Mouse (Mus musculus) stomach, postnatal 0 days (tissue): Measurements from ENCODE around the gene Manbal. TPM values are rescaled to one million over a fixed set of nuclear protein-coding genes. Genes with fewer than 3 reads are reported as not detected.

Experiments used
- ATAC-seq: fragments of 200-750 bp; cut with Nextera tagmentation; 2 replicates; pipeline ENCODE4 v1.8.0; 2017; ENCODE audit not compliant: low FRiP score, low TSS enrichment
- DNase-seq: peaks from one replicate; pipeline ENCODE4 v3.0.0-alpha.2; 2016; ENCODE audit warnings: low spot score
- H3K27ac ChIP-seq: fragments of 300-500 bp; sonication (generic); replicated peaks from 2 replicates; pipeline ENCODE4 v1.5.1; 2014; ENCODE audit warnings: mild to moderate bottlenecking, control low read depth
- H3K27me3 ChIP-seq: fragments of 300-500 bp; sonication (generic); 2 replicates; pipeline ENCODE4 v1.6.1; 2014; ENCODE audit warnings: low read length; ENCODE audit not compliant: control insufficient read depth, insufficient read depth
- H3K36me3 ChIP-seq: fragments of 300-500 bp; sonication (generic); 2 replicates; pipeline ENCODE4 v1.6.1; 2014; ENCODE audit warnings: low read length, mixed read lengths; ENCODE audit not compliant: control insufficient read depth, insufficient read depth
- H3K4me1 ChIP-seq: fragments of 300-500 bp; sonication (generic); replicated peaks from 2 replicates; pipeline ENCODE4 v1.6.1; 2014; ENCODE audit warnings: antibody characterized with exemption; ENCODE audit not compliant: control insufficient read depth, insufficient read depth
- H3K4me2 ChIP-seq: fragments of 300-500 bp; sonication (generic); replicated peaks from 2 replicates; pipeline ENCODE4 v1.6.1; 2014; ENCODE audit warnings: low read depth, mild to moderate bottlenecking, control low read depth, moderate library complexity
- H3K4me3 ChIP-seq: fragments of 300-500 bp; sonication (generic); 2 replicates; pipeline ENCODE4 v1.5.1; 2014; ENCODE audit warnings: low read depth, low read length, control low read depth
- H3K9ac ChIP-seq: fragments of 300-500 bp; sonication (generic); 2 replicates; pipeline ENCODE4 v1.6.1; 2014; ENCODE audit warnings: mild to moderate bottlenecking, low read length, control low read depth, mixed read lengths
- H3K9me3 ChIP-seq: fragments of 300-500 bp; sonication (generic); 2 replicates; pipeline ENCODE4 v1.6.1; 2016; ENCODE audit warnings: low read length; ENCODE audit not compliant: control insufficient read depth
- CTCF ChIP-seq: IDR thresholded peaks from 2 replicates; pipeline ENCODE4 v1.5.1; 2016; ENCODE audit warnings: antibody characterized with exemption, low read depth, mild to moderate bottlenecking, moderate library complexity
- EP300 ChIP-seq: optimal IDR thresholded peaks from 2 replicates; pipeline ENCODE3; 2016; ENCODE audit warnings: antibody characterized with exemption
- WGBS: fragments of 180-500 bp; shearing (Covaris S2); extraction: QIAGEN DNeasy Blood & Tissue Kit; methylation state at CpG from one replicate; pipeline ENCODE4 v1.1.7; 2014; 5-methylcytosine and 5-hydroxymethylcytosine counted together
- polyA plus RNA-seq: library from polyadenylated mRNA; unstranded; fragments of >200 nt; fragmentation: Nextera tagmentation; extraction: Ambion mirVana; gene quantifications from 2 replicates; pipeline ENCODE4 v1.2.1, GENCODE M21; 2015

Gene Manbal
- polyA plus RNA-seq, 1 experiment from 2014 or later: 68.9 TPM

DNA sequence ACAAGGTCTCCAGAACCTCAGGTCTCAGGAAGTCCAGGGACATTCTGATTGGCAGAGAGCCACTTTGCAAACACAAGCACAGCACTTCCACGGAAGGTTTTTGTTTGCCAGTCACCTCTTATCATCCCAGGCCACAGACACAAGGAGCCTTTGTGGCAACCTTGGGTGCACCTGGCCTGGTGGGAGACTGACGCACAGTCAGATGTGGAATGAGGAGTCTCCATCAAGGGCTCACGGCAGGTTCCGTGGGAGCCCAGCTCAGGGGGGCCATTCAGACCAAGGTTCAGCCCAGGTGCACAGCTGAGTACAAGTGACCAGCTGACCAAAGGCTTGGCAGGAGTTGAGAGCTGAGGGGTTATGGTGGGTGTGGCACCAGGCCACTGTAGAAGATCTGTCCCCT, 30.0 kb downstream of the Manbal start:
- Histone ChIP-seq H3K9me3 (no peaks in the 10 kb centered on the region), H3K9ac (no peak overlapping the region), H3K4me3 (no peak overlapping the region), H3K36me3 (no peaks in the 10 kb centered on the region; the same call in 1 of the 2 replicates), H3K4me2 (no peak overlapping the region), H3K27me3 (no peaks in the 10 kb centered on the region), H3K27ac (peak overlapping the region; percentile 69), H3K4me1 (no peaks in the 10 kb centered on the region)
- WGBS: 70% methylated on average over 4 of the region's 4 CpGs
- no peak for TF ChIP-seq CTCF
- no peak for TF ChIP-seq EP300
- ATAC-seq: peak; percentile 66
- peak; percentile 65 for DNase-seq

DNA sequence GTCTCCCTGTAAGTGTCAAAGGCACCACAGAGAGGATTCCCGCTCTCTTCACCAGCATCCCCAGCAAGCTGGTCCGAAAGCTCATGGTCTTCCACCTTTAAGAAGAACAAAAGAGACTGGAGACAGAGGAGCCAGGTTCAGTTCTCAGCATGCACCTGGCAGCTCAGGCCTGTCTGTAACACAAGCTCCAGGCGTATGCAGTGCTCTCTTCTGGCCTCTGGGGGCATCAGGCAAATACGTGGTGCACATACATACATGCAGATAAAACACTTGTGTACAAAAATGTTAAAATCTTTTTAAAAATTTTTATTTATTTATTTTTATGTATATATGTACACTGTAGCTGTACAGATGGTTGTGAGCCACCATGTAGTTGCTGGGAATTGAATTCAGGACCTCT, 31.1 kb downstream of the Manbal start:
- H3K9me3 ChIP-seq: no peaks in the 10 kb centered on the region
- no peaks in the 10 kb centered on the region; the same call in 1 of the 2 replicates for H3K36me3 ChIP-seq
- no peak overlapping the region for H3K4me3 ChIP-seq
- no peaks in the 10 kb centered on the region for H3K4me1 ChIP-seq
- H3K27me3 ChIP-seq: no peaks in the 10 kb centered on the region
- DNase-seq: no peak
- ATAC-seq: no peak
- H3K9ac ChIP-seq: no peak overlapping the region
- TF ChIP-seq CTCF (peak; percentile 48), EP300 (no peak)
- H3K27ac ChIP-seq: no peak overlapping the region
- 97% methylated on average over 4 of the region's 4 CpGs for WGBS
- H3K4me2 ChIP-seq: no peak overlapping the region

DNA sequence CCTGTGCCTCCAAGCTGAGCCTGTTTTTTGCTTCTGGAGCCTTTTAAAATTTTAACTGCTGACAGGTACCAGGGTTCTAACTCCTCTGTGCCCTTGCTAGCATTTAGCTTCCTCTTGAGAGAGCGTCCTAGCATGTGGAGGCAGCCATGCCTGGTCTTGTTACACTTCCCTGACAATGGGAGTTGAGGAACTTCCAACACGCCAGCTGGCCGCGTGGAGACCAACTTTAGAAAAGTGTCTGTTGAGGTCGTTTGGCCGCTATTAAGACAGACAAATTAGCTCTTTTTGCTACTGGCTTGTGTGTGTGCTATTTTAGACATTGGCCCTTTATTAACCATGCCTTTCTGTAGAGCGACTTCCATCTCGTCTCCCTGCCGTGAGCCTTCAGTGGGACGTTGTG, 32.4 kb downstream of the Manbal start:
- no peaks in the 10 kb centered on the region for H3K4me1 ChIP-seq
- H3K27me3 ChIP-seq: no peaks in the 10 kb centered on the region
- no peak for TF ChIP-seq EP300
- TF ChIP-seq CTCF: no peak
- no peak for ATAC-seq
- H3K36me3 ChIP-seq: no peaks in the 10 kb centered on the region; the same call in 1 of the 2 replicates
- no peak overlapping the region for H3K4me2 ChIP-seq
- no peak for DNase-seq
- no peak overlapping the region for H3K9ac ChIP-seq
- 66% methylated on average over 10 of the region's 10 CpGs for WGBS
- no peaks in the 10 kb centered on the region for H3K9me3 ChIP-seq
- H3K4me3 ChIP-seq: no peak overlapping the region
- 0 out of 2 replicates have a peak overlapping the region, but pooled peaks have one; percentile 13 for H3K27ac ChIP-seq

DNA sequence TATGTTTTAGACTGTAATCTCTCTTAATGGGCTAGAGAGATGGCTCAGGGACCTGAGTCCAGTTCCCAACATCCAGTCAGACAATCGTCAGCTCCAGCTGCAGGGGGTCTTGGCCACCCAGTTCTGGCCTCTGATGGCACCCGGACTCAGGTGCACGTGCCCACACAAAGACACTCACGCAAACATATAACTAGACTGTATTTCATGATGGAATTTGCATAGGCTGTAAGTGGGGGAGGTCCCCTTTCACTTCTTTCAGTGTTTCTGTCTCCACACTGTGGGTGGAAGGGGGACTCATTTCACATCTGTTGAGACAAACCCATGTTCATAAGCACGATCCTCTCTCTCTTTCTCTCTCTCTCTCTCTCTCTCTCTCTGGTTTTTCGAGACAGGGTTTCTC, 33.1 kb downstream of the Manbal start:
- DNase-seq (no peak), ATAC-seq (no peak)
- Histone ChIP-seq H3K27me3 (no peaks in the 10 kb centered on the region), H3K36me3 (no peaks in the 10 kb centered on the region; the same call in 1 of the 2 replicates), H3K27ac (no peak overlapping the region), H3K9ac (no peak overlapping the region), H3K9me3 (no peaks in the 10 kb centered on the region), H3K4me3 (no peak overlapping the region), H3K4me2 (no peak overlapping the region), H3K4me1 (no peaks in the 10 kb centered on the region)
- 82% methylated on average over 6 of the region's 6 CpGs for WGBS
- TF ChIP-seq EP300: no peak
- no peak for TF ChIP-seq CTCF

DNA sequence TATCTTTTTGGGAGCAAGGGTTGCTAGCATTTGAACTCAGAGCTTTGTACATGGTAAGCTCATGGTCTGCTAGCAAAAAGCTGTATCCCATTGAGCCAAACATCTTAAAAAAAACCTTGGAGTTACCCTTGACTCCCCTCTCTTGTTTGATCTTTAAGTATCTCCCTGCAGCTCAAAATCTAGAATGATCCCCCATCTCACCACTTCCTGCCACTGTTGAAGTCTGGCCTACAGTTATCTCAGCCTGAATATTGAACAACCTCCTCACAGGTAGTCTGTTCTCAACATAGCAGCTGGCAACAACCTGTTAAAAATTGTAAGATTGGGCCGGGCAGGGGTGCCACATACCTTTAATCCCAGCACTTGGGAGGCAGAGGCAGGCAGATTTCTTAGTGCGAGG, 33.9 kb downstream of the Manbal start:
- Histone ChIP-seq H3K9me3 (no peaks in the 10 kb centered on the region), H3K4me1 (no peaks in the 10 kb centered on the region), H3K27ac (no peak overlapping the region), H3K4me2 (no peak overlapping the region), H3K27me3 (no peaks in the 10 kb centered on the region), H3K9ac (no peak overlapping the region), H3K4me3 (no peak overlapping the region), H3K36me3 (no peaks in the 10 kb centered on the region; the same call in 1 of the 2 replicates)
- WGBS: 91% methylated on average over 2 of the region's 2 CpGs
- no peak for DNase-seq
- TF ChIP-seq EP300 (no peak), CTCF (no peak)
- ATAC-seq: no peak

DNA sequence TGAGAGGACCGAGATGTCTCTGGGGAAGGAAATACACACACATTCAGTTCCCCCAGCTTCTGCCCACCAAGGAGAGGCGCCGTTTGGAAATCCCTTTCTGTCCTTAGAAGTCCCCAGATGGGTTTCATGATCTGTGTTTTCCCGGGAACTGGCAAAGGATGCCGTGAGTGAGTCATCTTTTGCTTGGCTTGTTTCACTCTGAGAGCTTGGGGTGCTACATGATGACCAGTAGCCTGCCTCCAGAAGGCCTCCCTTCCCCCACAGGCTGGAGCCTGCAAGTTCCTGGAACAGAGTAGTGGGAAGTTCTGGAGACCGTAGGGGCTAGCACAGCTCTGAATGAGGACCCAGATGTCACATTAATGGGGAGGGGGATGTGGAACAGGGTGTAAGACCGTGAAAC, 40.2 kb downstream of the Manbal start:
- H3K4me1 ChIP-seq: no peaks in the 10 kb centered on the region
- H3K9me3 ChIP-seq: no peaks in the 10 kb centered on the region
- H3K4me3 ChIP-seq: no peak overlapping the region
- H3K27me3 ChIP-seq: no peaks in the 10 kb centered on the region
- WGBS: 60% methylated on average over 7 of the region's 7 CpGs
- peak; percentile 22; the same call in 1 of the 2 replicates for ATAC-seq
- TF ChIP-seq EP300 (no peak), CTCF (no peak)
- no peak for DNase-seq
- no peak overlapping the region for H3K9ac ChIP-seq
- no peak overlapping the region for H3K27ac ChIP-seq
- H3K4me2 ChIP-seq: no peak overlapping the region
- no peaks in the 10 kb centered on the region for H3K36me3 ChIP-seq
